Mouse (Mus musculus) stomach, postnatal 0 days (tissue): ENCODE results near the gene Nhlrc2.

Source experiments
- CTCF ChIP-seq: IDR thresholded peaks from 2 replicates; pipeline ENCODE4 v1.5.1; 2016; ENCODE audit warnings: antibody characterized with exemption, low read depth, mild to moderate bottlenecking, moderate library complexity
- EP300 ChIP-seq: optimal IDR thresholded peaks from 2 replicates; pipeline ENCODE3; 2016; ENCODE audit warnings: antibody characterized with exemption

GRCm38 (mm10) chr19:56592472-56592871, 44.4 kb downstream of the Nhlrc2 start:
- TF ChIP-seq CTCF (no peak), EP300 (no peak)
